Mouse (Mus musculus) ES-Bruce4 (cell line): ENCODE results near the gene Myh6.

ENCODE experiments used
- CTCF ChIP-seq: IDR thresholded peaks from one replicate; pipeline ENCODE4 v1.8.1; 2011; ENCODE audit warnings: low read depth, low read length
- EP300 ChIP-seq: IDR thresholded peaks from 2 replicates; pipeline ENCODE4 v1.6.1; 2011; ENCODE audit warnings: low read depth, low read length; ENCODE audit not compliant: insufficient read depth
- POLR2A ChIP-seq: IDR thresholded peaks from one replicate; pipeline ENCODE4 v1.8.1; 2011; ENCODE audit warnings: low read length; ENCODE audit not compliant: insufficient read depth

DNA sequence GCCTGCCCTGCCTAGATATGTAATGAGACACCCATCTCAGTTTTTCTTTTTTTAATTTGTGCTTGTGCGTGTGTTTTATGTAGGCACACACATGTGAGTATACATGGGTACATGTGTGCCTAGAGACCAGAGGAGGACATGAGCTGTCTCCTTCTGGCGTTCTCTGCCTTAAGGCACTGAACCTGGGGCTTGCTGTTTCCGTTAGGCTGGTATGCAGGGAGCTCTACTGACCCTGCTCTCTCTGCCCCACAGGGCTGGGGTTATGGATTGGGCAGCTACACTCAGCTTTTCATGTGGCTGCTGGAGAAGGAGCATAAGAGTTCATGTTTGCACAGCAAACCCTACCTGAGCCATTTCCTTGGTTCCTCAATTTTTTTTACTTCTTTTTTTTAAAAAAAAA is 12.3 kb downstream of the Myh6 start:
- TF ChIP-seq EP300 = no peak
- TF ChIP-seq CTCF = no peak
- no peak for TF ChIP-seq POLR2A
